Mouse (Mus musculus) induced T-regulatory cell, adult 2 months (primary cell): ENCODE results near the gene Pip5k1b.

Experiments
- DNase-seq: peaks from one replicate; pipeline ENCODE4 v3.0.0-alpha.2; 2012; ENCODE audit warnings: low read depth

Gene Pip5k1b

DNA sequence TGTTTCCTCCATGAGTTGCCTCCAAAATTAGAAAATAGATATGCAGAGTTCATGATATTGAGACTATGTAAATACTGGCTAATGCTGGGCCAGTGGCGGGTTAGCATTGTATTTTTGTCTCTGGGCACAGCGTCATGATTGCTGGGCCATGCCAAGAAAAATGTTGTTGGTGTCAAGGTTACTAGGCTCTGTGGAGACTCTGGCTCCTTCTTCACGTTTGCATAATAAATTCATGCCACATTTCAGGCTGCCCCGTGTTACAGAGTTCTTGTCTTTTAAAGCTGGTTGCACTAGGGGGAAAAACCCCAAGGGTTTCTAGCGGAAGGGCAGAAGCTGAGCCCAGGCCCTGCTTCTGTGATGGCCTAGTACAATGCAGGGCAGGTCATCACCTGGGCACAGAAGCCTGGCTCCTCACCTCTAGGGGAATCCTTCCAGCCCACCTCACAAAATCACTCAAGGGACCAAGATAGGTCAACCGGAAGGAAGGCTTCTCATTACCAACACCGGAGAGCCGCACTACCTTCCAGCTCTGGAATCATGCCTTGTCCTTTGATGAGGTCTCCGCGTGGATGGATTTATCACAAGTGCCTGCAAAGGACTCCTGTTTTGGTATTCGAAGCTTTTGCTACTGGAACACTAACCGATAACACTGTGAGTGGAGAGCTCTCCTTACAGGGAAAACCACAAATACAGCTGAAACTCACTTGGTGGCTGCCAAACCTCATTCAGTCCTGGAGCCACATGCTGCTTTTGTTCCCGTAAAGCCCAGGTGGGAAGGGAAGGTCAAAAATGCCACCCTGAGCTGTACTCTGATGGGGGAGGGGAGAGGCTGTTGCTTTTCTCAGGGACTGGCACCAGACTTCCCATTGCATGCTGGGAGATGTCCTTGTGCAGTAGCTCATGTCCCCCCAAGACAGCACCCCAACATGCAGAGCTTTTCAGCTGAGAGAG lies 248.1 kb downstream of the Pip5k1b start:
- no peak for DNase-seq

DNA sequence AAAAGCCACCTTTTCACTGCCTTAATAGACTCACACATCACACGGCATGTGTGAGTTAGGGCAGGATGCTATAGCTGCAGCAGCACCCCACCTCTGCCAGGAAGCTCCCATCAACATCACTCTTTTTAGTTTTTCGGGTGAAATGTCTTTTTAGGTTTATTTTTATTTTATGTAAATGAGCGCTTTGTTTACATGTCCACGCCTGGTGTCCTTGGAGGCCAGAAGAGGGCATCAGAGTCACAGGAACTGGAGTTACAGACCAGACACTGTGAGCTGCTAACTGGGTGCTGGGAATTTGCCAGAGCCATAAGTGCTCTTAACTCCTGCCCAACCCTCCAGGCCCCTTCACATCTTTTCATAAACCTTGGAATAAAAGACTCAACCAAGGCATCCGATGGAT lies 249.3 kb downstream of the Pip5k1b start:
- DNase-seq = no peak

DNA sequence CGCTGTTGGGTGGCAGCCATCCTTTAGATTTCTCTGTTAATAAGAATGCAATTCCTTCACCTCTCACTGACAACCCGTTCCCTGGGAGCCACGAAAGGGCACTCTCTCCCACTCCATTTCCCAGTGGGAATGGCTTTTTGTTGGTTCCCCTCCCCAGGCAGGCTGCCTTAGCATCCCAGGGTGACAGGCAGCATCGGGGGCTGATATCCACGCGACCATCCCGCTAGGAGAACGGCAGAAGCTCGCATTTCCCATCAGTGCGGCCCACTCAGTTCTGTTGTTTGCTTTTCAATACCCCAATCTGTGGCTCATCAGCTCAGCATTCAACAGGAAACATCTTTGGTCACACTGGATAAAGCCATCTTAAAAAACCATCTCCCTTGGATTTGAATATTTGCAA lies 253.5 kb downstream of the Pip5k1b start:
- no peak for DNase-seq

DNA sequence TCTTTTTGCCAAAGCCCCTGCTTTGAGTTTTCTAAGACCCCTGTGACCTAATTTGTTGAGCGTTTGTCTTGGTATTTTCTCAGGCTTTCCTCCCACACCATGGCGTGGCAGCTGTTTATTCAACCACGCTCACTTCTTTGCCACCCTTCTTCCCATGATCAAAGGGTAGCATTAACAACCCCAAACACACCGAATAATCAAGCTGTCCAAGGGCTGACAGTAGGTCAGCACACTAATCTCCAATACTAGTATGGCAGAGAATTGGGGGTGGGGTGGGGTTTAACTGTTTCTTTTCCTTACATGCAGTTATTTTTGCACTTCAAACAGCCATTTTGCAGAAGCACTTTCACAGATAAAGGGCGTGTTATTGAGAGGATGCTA lies 253.9 kb downstream of the Pip5k1b start:
- no peak for DNase-seq

DNA sequence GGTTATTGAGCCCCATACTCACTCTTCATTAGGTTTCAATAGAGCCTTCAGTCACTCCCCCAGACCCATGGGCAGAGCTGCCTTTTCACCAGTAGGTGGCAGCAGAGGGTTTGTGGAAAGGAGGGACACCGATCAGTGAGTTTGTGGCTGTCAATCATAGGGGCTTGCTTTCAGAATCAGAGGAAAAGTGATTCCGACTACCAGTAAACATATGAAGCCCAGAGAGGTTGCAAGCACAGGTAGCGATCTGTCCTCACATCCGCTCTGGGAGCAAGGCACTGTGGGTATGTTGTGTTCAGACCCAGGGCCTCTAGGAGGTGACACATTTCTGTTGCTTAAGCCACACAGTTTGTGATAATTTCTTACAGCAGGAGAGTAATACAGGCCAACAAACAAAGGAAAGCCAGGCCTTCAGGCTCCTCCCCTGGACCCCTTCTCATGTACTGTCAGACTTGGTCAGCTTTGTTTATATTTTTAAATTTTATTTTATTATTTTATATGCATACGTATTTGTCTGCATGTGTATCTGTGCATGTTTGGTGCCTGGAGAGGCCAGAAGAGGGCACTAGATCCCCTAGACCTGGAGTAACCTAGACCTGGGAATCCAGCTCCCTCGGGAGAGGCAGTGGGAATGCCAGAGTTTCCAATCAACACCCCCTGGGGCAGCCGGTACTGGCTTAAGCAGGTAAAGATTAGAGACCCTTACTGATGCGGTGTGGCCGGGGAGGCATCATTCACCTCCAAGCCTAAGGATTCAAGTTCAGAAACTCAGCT lies 254.5 kb downstream of the Pip5k1b start:
- peak; percentile 86 for DNase-seq

DNA sequence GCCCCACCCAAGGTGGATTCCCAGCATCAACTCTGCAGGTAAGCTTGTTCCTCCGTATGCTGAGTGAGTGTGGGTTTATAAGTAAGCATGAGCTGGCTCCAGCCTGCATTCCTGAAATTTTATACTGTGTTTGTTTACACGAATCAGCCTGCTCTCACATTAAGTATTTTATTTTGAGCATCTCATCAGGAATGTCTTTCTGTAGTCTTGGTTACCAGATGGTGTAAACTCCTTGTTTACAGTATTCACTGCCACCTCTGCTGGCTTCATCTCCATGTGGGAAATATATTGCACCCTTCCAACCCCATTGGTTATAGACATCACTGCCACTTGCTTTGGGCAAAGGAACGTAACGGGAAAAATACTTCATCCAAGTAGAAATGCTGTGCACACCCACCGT lies 262.1 kb downstream of the Pip5k1b start:
- DNase-seq = no peak

DNA sequence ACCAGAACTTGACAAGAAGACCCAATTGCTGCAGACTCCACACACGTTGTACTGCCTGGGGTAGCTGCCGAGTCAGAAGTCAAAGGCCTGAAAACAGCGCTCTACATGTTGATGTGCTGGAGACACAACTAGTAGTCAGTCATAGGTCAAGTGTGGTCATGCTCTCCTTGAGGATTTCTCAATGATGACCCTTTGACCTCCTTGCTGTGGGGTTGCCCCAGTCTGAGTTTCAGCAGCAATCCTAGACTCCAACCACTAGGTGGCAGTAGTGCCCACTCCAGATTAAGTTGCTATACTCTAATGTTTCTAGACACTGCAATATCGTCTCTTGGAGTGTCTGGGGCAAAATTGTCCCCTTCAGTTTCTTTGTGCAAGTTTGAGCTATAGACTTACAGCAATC lies 271.5 kb downstream of the Pip5k1b start:
- DNase-seq = peak; percentile 87

DNA sequence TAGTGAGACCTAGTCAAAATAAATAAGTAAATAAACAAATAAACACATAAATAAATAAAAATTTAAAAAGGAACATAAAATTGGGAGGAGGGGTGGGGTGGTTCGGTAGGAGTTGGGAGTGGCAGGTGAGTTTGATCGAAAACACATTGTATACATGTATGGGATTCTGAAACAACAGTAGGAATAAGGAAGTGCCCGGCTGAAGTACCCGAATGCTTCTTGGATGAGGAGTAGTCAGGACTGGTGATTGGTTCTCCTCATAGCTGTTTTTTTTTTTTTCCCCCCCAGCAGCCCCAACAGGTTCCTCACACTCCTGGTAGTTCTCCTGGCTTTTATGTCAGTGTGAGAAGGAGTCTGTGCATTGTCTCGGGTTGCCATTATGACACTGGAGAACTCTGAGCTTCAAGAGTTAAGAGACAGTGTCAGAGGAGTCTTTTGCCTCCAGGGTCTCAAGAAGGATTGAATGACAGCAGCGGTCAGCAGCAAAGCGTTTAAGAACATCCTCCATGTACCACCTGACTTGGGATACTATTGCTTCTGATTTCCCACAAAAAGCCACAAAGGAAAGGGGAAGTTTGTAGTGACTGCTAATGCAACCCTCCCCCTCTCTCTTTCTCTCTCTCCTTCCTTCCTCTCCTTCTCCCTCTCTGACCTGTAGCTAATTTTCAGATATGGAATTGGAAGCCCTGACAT lies 274.2 kb downstream of the Pip5k1b start:
- DNase-seq = no peak

DNA sequence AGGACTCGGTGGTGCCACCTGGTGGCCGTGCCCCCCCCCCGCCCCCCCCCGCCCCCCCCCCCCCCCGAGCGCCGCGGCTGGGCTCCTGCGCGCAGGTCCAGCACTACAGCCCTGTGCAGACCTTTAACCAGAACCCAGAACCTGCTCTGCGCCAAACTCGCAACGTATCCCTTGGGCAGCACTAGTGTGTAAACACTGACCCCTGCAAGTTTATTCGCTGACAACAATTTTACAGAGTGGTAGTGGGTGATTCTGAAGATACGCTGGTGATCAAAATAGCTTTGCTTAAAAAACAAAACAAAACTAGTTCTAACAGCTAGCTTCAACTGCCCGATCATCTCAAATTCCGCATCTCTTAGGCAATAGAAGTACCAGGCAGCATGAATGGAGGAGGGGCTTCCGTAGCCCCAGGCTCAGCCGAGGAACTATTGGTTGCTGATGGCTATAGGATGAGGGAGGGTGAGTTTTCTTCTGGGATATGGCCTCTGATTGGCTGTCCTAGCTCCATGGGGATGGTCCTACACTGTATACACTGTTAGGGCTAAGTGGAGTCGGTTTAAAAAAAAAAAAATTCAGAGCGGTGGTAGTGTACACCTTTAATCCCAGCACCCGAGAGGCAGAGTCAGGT lies 275.0 kb downstream of the Pip5k1b start, which contains the start of gene Fxn:
TSS of gene Fxn (minus strand) at position 5 of the 628 bp plus-strand sequence.
- peak; percentile 84 for DNase-seq

DNA sequence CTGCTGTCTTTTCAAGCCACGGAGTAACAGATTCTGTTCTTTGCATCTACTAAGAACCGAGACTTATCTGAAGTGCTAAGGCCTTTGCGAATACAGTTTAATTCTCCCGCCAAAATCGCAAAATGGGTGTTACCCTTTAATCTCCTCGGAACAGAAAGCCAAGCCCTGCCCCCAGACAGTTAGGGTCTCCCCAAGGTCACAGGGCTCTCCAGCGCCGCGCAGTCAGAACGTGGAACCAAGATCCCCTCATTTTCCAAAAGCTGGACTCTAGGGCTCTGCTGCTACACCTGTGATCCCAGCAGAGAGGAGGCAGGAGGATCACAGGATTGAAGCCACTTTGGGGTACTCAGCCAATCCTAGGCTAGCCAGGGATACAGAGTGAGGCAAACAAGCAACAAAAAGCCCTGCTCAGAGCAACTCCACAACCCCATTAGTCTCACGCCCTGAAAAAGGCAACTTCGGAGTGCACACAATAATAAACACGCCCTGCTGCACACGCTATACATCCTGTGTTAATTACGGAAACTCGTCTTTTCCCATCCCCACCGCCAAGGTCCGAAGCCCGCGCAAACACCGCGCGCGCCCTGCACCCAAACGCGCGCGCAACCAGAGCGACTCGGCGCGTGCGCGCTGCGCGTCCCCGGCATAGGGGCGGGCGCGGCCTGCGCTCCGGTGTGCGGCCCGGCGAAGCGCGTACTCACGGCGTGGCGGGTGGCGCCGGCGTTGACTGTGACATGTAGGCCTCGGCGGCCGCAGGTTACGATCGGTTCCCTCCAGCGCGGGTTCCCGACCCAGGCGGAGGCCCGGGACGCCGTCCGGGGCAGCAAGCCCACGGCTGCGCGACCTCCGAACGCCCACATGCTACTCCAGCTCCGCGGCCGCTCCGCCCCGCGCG lies 275.7 kb downstream of the Pip5k1b start:
- peak; percentile 93 for DNase-seq

DNA sequence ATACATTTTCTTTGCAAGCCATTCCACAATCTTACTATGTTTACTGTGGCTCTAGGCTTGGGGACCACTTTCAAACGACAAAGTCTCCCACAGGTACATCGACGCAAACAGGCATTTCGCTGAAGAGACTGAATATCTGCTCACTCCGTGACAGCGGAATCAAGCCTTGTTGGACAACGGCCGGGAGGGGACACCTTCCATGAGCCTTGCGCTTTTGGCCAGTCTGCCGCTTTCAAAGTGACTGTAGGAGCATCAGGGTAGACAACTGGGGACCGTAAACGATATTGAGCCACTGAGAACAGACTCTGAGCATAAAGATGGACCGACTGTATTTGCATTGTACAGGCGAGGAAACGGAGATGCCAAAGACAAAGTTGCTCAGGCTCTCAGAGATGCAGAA lies 276.8 kb downstream of the Pip5k1b start:
- DNase-seq = no peak

DNA sequence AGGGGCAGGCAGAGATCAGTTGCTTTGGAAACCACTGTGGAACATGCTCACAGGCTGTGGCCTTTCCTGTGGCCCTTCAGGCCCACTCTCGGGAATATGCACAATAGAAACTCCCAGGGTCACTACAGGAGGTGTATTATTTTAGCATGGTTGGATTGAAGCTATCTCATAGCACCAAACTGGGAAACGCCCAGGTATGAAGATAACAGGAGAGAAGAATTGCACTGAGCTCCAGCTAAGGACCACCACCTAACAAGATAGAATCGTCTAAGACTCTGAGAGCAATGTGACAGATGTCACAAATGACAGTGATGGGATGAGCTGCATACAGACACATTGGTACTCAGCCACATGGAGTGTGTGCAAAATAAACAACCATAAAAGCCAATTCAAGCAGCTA lies 281.4 kb downstream of the Pip5k1b start:
- DNase-seq = no peak

DNA sequence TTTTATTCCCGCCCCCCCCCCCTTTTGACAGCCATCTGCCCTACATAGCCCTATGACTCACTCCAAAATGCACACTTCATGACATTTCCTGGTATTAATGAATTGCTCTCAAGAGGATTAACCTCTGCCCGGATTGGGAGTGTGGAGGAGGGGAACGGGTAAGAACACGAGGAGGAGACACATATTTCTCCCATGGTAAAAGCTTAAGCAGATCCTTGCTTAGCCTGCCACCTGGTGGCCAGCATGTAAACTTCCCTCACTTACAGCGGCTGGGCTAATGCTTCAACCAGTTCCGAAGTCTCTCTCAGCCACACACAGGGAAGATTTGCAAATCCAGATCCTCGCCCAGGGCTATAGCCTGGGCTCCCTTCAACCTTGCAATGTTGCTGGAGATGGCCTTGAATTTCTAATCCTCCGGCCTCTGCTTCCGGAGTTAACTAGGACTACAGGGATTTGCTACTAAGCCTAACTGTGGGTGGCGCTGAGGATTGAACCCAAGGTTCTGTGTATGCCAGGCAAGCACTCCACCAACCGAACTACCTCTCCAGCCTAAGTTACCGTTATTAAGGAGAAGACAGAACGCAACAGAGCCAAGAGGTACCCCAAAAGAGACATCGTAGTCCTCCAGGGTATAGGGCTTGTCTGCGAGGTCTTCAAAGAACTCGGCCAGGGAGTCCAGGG lies 283.8 kb downstream of the Pip5k1b start:
- peak; percentile 87 for DNase-seq

DNA sequence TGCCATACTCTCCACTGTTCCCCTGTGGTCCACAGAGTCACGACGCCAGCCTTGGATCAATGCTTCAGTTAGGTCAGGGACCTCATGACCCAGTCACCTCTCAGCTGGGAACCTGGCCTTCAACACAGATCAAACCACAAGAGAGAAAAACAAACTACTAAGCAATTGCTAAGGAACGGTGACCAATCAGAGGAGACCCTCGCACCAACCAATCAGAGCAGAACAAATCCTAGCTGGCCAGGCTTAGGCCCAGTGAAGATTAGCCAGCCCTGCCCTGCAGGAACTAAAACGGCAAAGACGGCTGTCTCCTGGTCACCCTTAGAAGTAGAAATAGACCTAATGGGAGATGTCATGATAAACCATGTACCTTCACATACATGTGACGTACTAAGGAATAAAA lies 284.3 kb downstream of the Pip5k1b start:
- DNase-seq = no peak

DNA sequence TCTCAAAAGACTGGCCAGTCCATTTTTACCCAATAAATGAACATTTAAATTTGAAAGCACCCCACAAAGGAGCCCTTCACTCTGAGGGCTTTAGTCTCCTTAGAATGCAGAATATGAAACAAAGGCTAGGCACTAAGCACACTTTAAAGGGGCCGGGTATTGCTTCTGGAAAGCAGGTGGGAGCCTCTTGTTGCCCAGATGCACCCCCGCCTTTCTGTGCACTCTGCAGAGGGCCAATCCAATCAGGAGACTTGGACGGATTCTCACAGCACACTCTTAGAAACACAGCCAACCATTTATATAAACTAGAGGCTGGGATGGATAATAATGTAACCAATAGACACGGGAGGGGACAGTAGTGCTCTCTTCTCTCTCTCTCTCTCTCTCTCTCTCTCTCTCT lies 287.1 kb downstream of the Pip5k1b start:
- no peak for DNase-seq

DNA sequence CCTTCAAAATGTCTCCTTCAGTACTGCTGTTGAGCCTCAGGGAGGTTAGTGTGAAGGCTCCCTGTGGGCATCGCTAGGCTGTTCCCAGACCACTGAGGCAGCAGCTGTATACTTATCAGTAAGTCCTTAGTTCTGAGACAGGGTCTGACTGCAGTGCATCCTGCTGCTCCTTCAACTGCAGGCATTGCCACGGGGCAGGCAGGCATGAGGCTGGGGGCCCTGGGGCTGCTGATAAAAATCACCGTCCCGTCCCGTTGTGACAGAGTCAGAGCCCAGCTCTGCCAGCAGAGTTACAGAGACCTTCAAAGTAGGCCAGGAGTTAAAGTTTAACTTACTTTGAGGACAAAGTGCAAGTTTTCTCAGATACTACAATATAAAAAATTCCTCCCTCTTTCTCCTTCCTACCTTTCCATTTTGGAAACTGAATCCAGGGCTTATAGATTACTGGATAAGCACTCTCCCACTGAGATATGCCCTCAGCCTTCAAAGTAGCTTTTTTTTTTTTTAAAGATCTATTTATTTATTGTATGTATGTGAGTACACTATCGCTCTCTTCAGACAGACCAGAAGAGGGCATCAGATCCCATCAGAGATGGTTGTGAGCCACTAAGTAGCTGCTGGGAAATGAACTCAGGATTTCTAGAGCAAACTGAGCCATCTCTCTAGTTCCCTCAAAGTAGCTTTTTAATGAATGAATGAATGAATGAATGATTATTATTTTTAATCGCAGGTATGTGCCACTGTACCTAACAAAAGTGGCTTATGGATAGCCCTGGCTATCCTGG lies 289.4 kb downstream of the Pip5k1b start:
- DNase-seq = no peak

DNA sequence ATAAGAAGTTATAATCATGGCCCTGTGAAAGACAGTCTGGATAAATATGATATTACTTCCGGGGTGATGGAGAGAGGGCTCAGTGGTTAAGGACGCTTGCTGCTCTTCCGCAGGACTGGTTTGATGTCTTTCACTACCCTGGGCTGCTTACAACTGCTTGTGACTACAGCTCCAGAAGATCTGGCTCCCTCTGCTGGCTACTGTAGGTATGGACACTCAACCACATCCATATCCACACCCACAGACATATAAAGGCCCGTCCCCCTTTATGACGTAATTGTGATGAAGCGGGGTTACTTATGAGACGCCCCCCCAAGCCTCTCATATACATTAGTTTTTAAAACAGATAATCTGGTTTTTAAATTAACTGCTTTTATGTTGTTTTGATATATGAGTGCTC lies 290.7 kb downstream of the Pip5k1b start:
- DNase-seq = peak; percentile 93

DNA sequence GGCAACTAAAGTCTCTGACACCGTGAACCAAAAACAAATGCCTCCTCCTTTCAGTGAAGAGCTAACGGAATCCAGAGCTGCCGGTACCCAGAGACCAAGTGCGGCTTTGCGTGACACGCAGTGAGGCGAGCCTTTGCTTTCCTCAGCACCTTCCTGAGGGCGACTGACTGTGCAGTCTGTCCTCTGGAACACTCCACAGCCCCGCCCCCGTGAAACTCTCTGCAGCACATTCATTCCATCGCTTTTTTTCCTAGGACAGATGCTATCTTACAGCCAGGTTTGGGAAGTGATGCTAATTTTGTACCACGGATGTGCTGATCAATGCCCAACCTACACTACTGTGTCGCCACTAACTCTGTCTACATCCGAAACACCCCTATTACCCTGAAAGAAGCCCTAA lies 292.9 kb downstream of the Pip5k1b start:
- DNase-seq = no peak
